Mouse (Mus musculus) stomach, embryonic 16.5 days (tissue): Measurements from ENCODE around the gene Calml3. TPM values are rescaled to one million over a fixed set of nuclear protein-coding genes. Genes with fewer than 3 reads are reported as not detected.

ENCODE experiments used
- ATAC-seq: fragments of 200-750 bp; cut with Nextera tagmentation; 2 replicates; pipeline ENCODE4 v1.8.0; 2017; ENCODE audit warnings: moderate number of reproducible peaks, moderate TSS enrichment; ENCODE audit not compliant: insufficient read depth, low FRiP score
- H3K27ac ChIP-seq: fragments of 300-500 bp; sonication (generic); 2 replicates; pipeline ENCODE4 v1.5.1; 2014; ENCODE audit warnings: low read length
- H3K27me3 ChIP-seq: fragments of 300-500 bp; sonication (generic); 2 replicates; pipeline ENCODE4 v1.6.1; 2014; ENCODE audit warnings: low read length, control low read depth, mixed read lengths; ENCODE audit not compliant: control insufficient read depth, insufficient read depth
- H3K36me3 ChIP-seq: fragments of 300-500 bp; sonication (generic); 2 replicates; pipeline ENCODE4 v1.6.1; 2014; ENCODE audit warnings: low read length; ENCODE audit not compliant: control insufficient read depth, insufficient read depth
- H3K4me1 ChIP-seq: fragments of 300-500 bp; sonication (generic); 2 replicates; pipeline ENCODE4 v1.6.1; 2014; ENCODE audit warnings: low read length, control low read depth, mixed read lengths; ENCODE audit not compliant: control insufficient read depth, insufficient read depth
- H3K4me2 ChIP-seq: fragments of 300-500 bp; sonication (generic); 2 replicates; pipeline ENCODE4 v1.6.1; 2014; ENCODE audit warnings: low read depth, low read length, mixed read lengths
- H3K4me3 ChIP-seq: fragments of 300-500 bp; sonication (generic); replicated peaks from 2 replicates; pipeline ENCODE4 v1.5.1; 2014; ENCODE audit warnings: mild to moderate bottlenecking, low read length
- H3K9ac ChIP-seq: fragments of 300-500 bp; sonication (generic); 2 replicates; pipeline ENCODE4 v1.6.1; 2014; ENCODE audit warnings: low read length
- H3K9me3 ChIP-seq: fragments of 300-500 bp; sonication (generic); replicated peaks from 2 replicates; pipeline ENCODE4 v1.6.1; 2016; ENCODE audit warnings: low read length, control low read depth; ENCODE audit not compliant: control insufficient read depth
- WGBS: fragments of 180-500 bp; shearing (Covaris S2); extraction: QIAGEN DNeasy Blood & Tissue Kit; methylation state at CpG from one replicate; pipeline ENCODE4 v1.1.7; 2014; 5-methylcytosine and 5-hydroxymethylcytosine counted together
- polyA plus RNA-seq: library from polyadenylated mRNA; unstranded; fragments of >200 nt; fragmentation: Nextera tagmentation; extraction: Ambion mirVana; gene quantifications from 2 replicates; pipeline ENCODE4 v1.2.1, GENCODE M21; 2015

Calml3 gene
- polyA plus RNA-seq, 1 experiment from 2014 or later, result 25.1 TPM

DNA sequence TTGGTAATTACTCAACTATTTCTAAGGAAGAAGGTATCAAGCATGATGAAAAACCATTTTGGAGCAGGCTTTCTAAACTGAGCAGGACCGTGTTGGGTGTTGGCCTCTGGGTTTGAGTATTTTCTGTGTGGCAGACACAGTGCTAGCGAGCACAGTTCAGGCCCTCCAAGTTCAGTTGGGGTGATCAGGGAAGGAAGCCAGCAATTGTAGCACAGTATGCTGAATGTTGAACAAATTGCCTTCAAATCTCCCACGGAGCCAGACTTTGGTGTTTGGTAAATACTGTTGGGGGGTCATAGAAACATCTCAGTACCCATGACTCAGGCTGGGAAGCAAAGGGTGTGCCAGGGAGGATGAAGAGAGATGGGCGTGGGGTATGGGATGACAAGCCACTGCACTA is 43.0 kb downstream of the Calml3 start:
- ATAC-seq, result no peak
- no peak overlapping the region for H3K9ac ChIP-seq
- 80% methylated on average over 4 of the region's 4 CpGs for WGBS

DNA sequence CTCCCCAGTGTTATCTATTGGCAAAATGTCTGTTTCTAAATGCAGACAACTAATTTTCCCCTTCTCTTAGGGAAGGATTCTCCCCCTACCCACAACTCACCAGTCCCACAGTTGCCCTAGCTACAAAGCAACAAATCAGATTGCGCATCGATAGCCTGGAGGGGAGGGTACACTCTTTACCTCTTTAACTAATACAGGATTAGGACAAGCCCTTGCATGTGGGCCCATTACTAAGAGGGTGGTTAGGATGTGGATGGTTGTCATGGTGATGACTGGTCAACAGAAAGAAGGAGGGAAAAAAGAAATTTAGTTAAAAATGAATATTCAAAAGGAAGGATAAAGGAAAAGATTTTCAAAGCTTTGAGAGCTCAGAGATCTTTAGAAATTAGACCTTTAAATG is 45.8 kb downstream of the Calml3 start:
- H3K27me3 ChIP-seq, result no peaks in the 10 kb centered on the region
- H3K9me3 ChIP-seq, result no peaks in the 10 kb centered on the region
- no peak overlapping the region for H3K4me2 ChIP-seq
- ATAC-seq, result no peak
- H3K4me3 ChIP-seq, result no peak overlapping the region
- no peaks in the 10 kb centered on the region for H3K36me3 ChIP-seq
- H3K27ac ChIP-seq, result no peak overlapping the region
- no peak overlapping the region for H3K9ac ChIP-seq
- no peaks in the 10 kb centered on the region for H3K4me1 ChIP-seq
- WGBS, result 85% methylated on average over 2 of the region's 2 CpGs

More for the DNA sequence above, 43.0 kb downstream of the Calml3 start:
- Histone ChIP-seq H3K9me3 (no peaks in the 10 kb centered on the region), H3K27ac (no peak overlapping the region), H3K4me3 (no peak overlapping the region), H3K36me3 (no peaks in the 10 kb centered on the region), H3K4me1 (no peaks in the 10 kb centered on the region), H3K27me3 (no peaks in the 10 kb centered on the region), H3K4me2 (no peak overlapping the region)

DNA sequence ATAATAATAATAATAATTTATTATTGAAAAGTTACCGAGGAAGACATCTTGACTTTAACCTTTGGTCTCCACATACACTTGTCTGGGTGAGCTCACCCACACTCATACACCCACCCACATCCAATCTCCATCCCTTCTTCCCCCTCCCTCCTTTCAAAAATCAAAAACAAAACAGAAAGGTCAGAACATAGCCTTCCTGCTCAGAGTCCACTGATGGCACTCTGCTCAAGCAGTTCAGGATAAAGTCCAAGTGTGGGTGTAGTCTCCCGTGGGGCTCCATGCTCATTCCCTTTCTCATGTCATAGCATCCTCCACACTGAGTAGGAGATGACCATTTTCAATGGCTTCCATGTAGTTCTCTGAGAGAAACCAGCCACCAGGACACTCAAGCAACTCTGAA is 50.8 kb downstream of the Calml3 start:
- 86% methylated on average over 2 of the region's 2 CpGs for whole genome bisulfite sequencing
- Histone ChIP-seq H3K4me3 (no peak overlapping the region), H3K27ac (no peak overlapping the region), H3K27me3 (no peaks in the 10 kb centered on the region), H3K36me3 (no peaks in the 10 kb centered on the region), H3K9me3 (no peaks in the 10 kb centered on the region), H3K9ac (no peak overlapping the region), H3K4me2 (no peak overlapping the region), H3K4me1 (peaks cover 10% of the 10 kb centered on the region; the same call in 1 of the 2 replicates)
- ATAC-seq, result no peak

Other genes starting within 250 kb of the Calml3 start
- 10.5 and 11.2 TPM in 2 replicates for gene Fam208b, start 193.2 kb downstream of the Calml3 start, polyA plus RNA-seq
- 15.1 and 16.4 TPM in 2 replicates for gene Asb13, start 170.3 kb downstream of the Calml3 start, polyA plus RNA-seq
- 1.9 and 2.1 TPM in 2 replicates for gene Calm4, start 33.4 kb upstream of the Calml3 start, polyA plus RNA-seq
- gene Calm5, start 49.9 kb upstream of the Calml3 start, polyA plus RNA-seq, result not detected in 2 replicates
- gene Net1, start 113.9 kb upstream of the Calml3 start, polyA plus RNA-seq, result 110 and 113 TPM in 2 replicates
- 3.8 and 3.9 TPM in 2 replicates for gene Tubal3, start 114.0 kb upstream of the Calml3 start, polyA plus RNA-seq
- 0.20 TPM in 1 of 2 replicates, not detected in the other for gene Ucn3, start 141.0 kb upstream of the Calml3 start, polyA plus RNA-seq
- 4.3 and 6.3 TPM in 2 replicates for gene Akr1c14, start 244.7 kb upstream of the Calml3 start, polyA plus RNA-seq